Mouse (Mus musculus): Measurements from ENCODE around the gene Foxi1. TPM values are rescaled to one million over a fixed set of nuclear protein-coding genes. Genes with fewer than 3 reads are reported as not detected.
"Not testable (repeated sequence)": the region's sequence is repeated elsewhere in the genome, so short reads cannot be mapped to it uniquely, and the experiment has no call there.

The Foxi1 gene
- polyA plus RNA-seq (2014; fragmentation: Nextera tagmentation; extraction: Ambion mirVana), result not detected in 2 replicates

DNA sequence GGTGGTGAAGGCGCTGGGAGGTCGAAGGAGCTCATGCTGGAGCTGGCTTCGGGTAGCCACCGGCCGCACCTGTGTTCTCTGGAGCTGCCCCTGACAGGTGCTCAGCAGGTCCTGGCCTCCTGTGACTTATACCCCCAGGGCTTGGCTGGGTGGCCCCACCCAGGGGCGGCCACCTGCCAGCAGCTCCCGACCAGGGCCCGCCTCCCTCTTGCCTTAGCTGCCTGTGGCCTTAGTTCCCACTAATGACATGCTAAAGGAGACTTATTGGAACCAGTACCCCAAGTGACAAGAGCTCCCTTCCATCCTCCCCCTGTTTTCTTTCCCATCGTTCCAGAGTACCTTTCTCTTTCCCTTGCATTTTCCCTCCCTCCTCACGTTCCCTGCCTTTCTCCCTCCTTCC, at the start of gene Foxi1:
Gene Foxi1, minus strand, starts transcription at position 101 of the 400 bp plus-strand sequence.
- H3K4me2 ChIP-seq (ENCODE audit: low read length), result no peak within 1 kb of the TSS
- H3K4me3 ChIP-seq (ENCODE audit: low read depth, low read length), result no peak within 1 kb of the TSS
- H3K27me3 ChIP-seq (replicated peaks; ENCODE audit: control insufficient read depth, insufficient read depth, low read length), result no peaks in the 10 kb centered on the region
- WGBS, result 72% methylated on average over 10 of the region's 10 CpGs
- H3K4me1 ChIP-seq (replicated peaks; ENCODE audit: control insufficient read depth, insufficient read depth, low read length), result no peaks in the 10 kb centered on the region
- H3K36me3 ChIP-seq (ENCODE audit: control insufficient read depth, insufficient read depth, low read length), result no peaks in the 10 kb centered on the region
- H3K9ac ChIP-seq (ENCODE audit: low read length), result no peak within 1 kb of the TSS
- H3K9me3 ChIP-seq (ENCODE audit: control insufficient read depth, low read length), result no peaks in the 10 kb centered on the region
- ATAC-seq (replicated peaks; ENCODE audit: low FRiP score, low TSS enrichment, low read depth), result no peak
- no peak for DNase-seq (ENCODE audit: low spot score)
- H3K27ac ChIP-seq (ENCODE audit: low read depth), result no peak within 1 kb of the TSS

DNA sequence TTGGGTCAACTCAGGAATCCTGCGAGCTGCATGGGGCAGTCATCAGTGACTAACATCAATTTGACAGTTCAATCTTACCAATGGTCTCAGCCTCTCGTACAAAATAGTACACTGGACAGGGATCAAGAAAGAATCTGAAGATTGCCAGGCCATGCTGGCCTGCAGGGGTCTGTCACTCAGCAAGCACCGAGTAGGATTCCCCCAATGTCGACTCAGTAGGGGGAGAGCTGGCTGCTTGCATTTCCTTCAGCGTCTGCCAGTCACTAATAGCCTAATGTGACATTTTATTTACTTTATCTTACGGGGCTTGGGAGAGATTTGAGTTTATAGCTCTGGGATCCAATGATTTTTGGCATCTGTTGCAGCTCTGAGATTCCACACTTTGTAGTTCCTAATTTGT, 35.1 kb upstream of the Foxi1 start:
- Histone ChIP-seq H3K4me1 (replicated peaks; ENCODE audit: control insufficient read depth, insufficient read depth, low read length) (no peaks in the 10 kb centered on the region), H3K9me3 (ENCODE audit: control insufficient read depth, low read length) (no peaks in the 10 kb centered on the region), H3K27me3 (replicated peaks; ENCODE audit: control insufficient read depth, insufficient read depth, low read length) (no peaks in the 10 kb centered on the region), H3K36me3 (ENCODE audit: control insufficient read depth, insufficient read depth, low read length) (no peaks in the 10 kb centered on the region), H3K4me2 (ENCODE audit: low read length) (no peak overlapping the region), H3K4me3 (ENCODE audit: low read depth, low read length) (no peak overlapping the region), H3K9ac (ENCODE audit: low read length) (no peak overlapping the region), H3K27ac (ENCODE audit: low read depth) (no peak overlapping the region)
- WGBS, result 23% methylated on average over 6 of the region's 6 CpGs
- ATAC-seq (replicated peaks; ENCODE audit: low FRiP score, low TSS enrichment, low read depth) (no peak), DNase-seq (ENCODE audit: low spot score) (no peak)

DNA sequence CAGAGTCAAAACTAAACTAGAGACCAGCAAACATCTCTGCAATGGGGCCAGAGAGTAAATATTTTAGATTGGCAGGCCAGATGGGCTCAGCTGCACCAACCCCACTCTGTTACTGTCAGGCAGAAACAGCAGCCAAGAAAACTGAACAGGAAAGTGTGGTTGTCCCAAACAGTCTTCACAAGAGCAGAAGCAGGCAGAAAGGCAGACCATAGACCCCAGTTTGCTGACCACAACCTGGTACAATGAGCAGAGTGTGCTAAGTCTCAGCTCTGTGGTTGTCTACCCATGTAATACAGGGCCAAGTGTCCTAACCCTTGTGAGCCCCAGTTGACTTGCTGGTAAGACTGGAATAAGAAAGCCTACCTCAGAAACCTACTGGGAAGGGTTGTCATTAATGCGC, 32.4 kb upstream of the Foxi1 start:
- WGBS, result 97% methylated on average over 1 of the region's 1 CpGs
- no peak for ATAC-seq (replicated peaks; ENCODE audit: low FRiP score, low TSS enrichment, low read depth)

DNA sequence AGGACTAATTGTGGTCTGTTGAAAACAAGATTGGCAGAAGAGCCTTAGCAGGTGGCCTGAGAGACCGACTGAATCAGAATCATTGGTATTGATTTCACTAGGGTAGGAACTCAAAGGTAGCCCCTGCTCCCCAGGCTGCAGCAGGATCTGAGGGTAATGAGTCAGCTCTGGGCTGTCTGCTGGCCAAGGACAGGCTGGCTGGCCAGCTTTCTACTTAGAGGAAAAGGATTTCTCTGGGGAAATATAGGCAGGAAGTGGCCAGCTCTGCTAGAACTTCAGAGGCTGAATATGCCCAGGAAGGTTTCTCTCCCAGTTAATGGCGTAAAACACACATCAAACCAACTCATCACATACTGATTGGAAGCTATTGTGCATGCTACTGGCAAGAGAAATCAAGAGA, 31.8 kb upstream of the Foxi1 start:
- DNase-seq (ENCODE audit: low spot score) (no peak), ATAC-seq (replicated peaks; ENCODE audit: low FRiP score, low TSS enrichment, low read depth) (no peak)
- Histone ChIP-seq H3K36me3 (ENCODE audit: control insufficient read depth, insufficient read depth, low read length) (no peaks in the 10 kb centered on the region), H3K4me1 (replicated peaks; ENCODE audit: control insufficient read depth, insufficient read depth, low read length) (no peaks in the 10 kb centered on the region), H3K27ac (ENCODE audit: low read depth) (no peak overlapping the region), H3K9ac (ENCODE audit: low read length) (no peak overlapping the region), H3K9me3 (ENCODE audit: control insufficient read depth, low read length) (no peaks in the 10 kb centered on the region), H3K4me2 (ENCODE audit: low read length) (no peak overlapping the region), H3K4me3 (ENCODE audit: low read depth, low read length) (no peak overlapping the region), H3K27me3 (replicated peaks; ENCODE audit: control insufficient read depth, insufficient read depth, low read length) (no peaks in the 10 kb centered on the region)
- WGBS, result 83% methylated on average over 2 of the region's 2 CpGs

More for the DNA sequence above, 32.4 kb upstream of the Foxi1 start:
- Histone ChIP-seq H3K9ac (ENCODE audit: low read length) (no peak overlapping the region), H3K4me1 (replicated peaks; ENCODE audit: control insufficient read depth, insufficient read depth, low read length) (no peaks in the 10 kb centered on the region), H3K27ac (ENCODE audit: low read depth) (no peak overlapping the region), H3K27me3 (replicated peaks; ENCODE audit: control insufficient read depth, insufficient read depth, low read length) (no peaks in the 10 kb centered on the region), H3K4me3 (ENCODE audit: low read depth, low read length) (no peak overlapping the region), H3K9me3 (ENCODE audit: control insufficient read depth, low read length) (no peaks in the 10 kb centered on the region), H3K36me3 (ENCODE audit: control insufficient read depth, insufficient read depth, low read length) (no peaks in the 10 kb centered on the region), H3K4me2 (ENCODE audit: low read length) (no peak overlapping the region)
- DNase-seq (ENCODE audit: low spot score), result no peak

DNA sequence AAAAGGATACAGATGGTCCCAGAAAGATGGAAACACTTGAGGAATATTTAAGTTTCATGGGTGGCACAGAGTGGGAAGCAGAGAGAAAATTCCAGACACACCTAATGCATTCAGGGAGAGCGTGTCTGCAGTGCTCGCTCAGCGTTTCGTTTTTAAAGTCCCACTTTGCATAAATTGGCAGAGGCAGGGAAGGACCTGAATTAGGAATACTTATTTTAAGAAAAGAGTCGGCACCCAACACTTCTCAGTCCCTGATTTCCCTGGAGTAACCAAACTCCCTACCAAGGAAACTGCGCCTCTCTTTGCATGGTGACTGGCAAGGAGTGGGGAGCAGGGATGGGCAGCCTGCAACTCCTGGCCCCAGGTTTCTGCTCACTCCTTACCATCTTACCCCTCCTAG, 29.0 kb upstream of the Foxi1 start:
- Histone ChIP-seq H3K9ac (ENCODE audit: low read length) (no peak overlapping the region), H3K27me3 (replicated peaks; ENCODE audit: control insufficient read depth, insufficient read depth, low read length) (no peaks in the 10 kb centered on the region), H3K9me3 (ENCODE audit: control insufficient read depth, low read length) (no peaks in the 10 kb centered on the region), H3K4me1 (replicated peaks; ENCODE audit: control insufficient read depth, insufficient read depth, low read length) (no peaks in the 10 kb centered on the region), H3K4me2 (ENCODE audit: low read length) (no peak overlapping the region), H3K27ac (ENCODE audit: low read depth) (no peak overlapping the region), H3K36me3 (ENCODE audit: control insufficient read depth, insufficient read depth, low read length) (no peaks in the 10 kb centered on the region), H3K4me3 (ENCODE audit: low read depth, low read length) (no peak overlapping the region)
- WGBS, result 86% methylated on average over 6 of the region's 6 CpGs
- DNase-seq (ENCODE audit: low spot score), result no peak
- ATAC-seq (replicated peaks; ENCODE audit: low FRiP score, low TSS enrichment, low read depth), result no peak

GRCm38 (mm10) chr11:34236091-34236759, 28.3 kb upstream of the Foxi1 start:
- H3K36me3 ChIP-seq (ENCODE audit: control insufficient read depth, insufficient read depth, low read length), result no peaks in the 10 kb centered on the region
- H3K27me3 ChIP-seq (replicated peaks; ENCODE audit: control insufficient read depth, insufficient read depth, low read length), result no peaks in the 10 kb centered on the region
- ATAC-seq (replicated peaks; ENCODE audit: low FRiP score, low TSS enrichment, low read depth), result no peak
- H3K27ac ChIP-seq (ENCODE audit: low read depth), result no peak overlapping the region
- no peaks in the 10 kb centered on the region for H3K9me3 ChIP-seq (ENCODE audit: control insufficient read depth, low read length)
- H3K4me2 ChIP-seq (ENCODE audit: low read length), result no peak overlapping the region
- WGBS, result 58% methylated on average over 5 of the region's 5 CpGs
- H3K9ac ChIP-seq (ENCODE audit: low read length), result no peak overlapping the region
- H3K4me1 ChIP-seq (replicated peaks; ENCODE audit: control insufficient read depth, insufficient read depth, low read length), result no peaks in the 10 kb centered on the region
- no peak overlapping the region for H3K4me3 ChIP-seq (ENCODE audit: low read depth, low read length)
- DNase-seq (ENCODE audit: low spot score), result no peak

- DNase-seq (ENCODE audit: low spot score) (peak; percentile 87), ATAC-seq (replicated peaks; ENCODE audit: low FRiP score, low TSS enrichment, low read depth) (0 out of 2 replicates have a peak, but pooled peaks have one; percentile 60)
- H3K36me3 ChIP-seq (ENCODE audit: control insufficient read depth, insufficient read depth, low read length), result no peaks in the 10 kb centered on the region
- no peaks in the 10 kb centered on the region for H3K4me1 ChIP-seq (replicated peaks; ENCODE audit: control insufficient read depth, insufficient read depth, low read length)
- WGBS, result 40% methylated on average over 6 of the region's 6 CpGs
- H3K27ac ChIP-seq (ENCODE audit: low read depth), result no peak overlapping the region
- no peaks in the 10 kb centered on the region for H3K27me3 ChIP-seq (replicated peaks; ENCODE audit: control insufficient read depth, insufficient read depth, low read length)
- H3K4me3 ChIP-seq (ENCODE audit: low read depth, low read length), result no peak overlapping the region
- H3K9me3 ChIP-seq (ENCODE audit: control insufficient read depth, low read length), result no peaks in the 10 kb centered on the region
- no peak overlapping the region for H3K4me2 ChIP-seq (ENCODE audit: low read length)
- H3K9ac ChIP-seq (ENCODE audit: low read length), result no peak overlapping the region
Observed at GRCm38 (mm10) chr11:34228758-34229364, 21.0 kb upstream of the Foxi1 start.

DNA sequence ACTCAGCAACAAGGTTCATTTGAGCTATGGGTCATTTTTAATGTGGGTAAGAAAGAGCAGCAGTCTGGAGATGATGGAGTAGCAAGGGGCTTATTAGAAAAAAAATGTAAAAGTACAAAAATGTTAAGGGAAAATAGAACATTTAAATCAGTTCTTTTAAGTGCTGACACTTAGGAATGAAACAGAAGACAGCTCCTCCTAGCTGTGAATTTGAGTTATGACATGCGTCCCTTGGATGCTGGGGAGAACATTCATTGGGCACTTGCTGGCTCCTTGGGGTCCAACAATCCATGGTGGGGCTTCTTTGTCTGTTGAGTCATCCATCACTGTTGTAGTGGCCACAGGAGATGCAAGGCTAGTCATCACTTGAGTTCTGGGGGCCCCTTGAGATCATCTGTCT, 19.3 kb upstream of the Foxi1 start:
- Histone ChIP-seq H3K9me3 (ENCODE audit: control insufficient read depth, low read length) (no peaks in the 10 kb centered on the region), H3K4me3 (ENCODE audit: low read depth, low read length) (no peak overlapping the region), H3K9ac (ENCODE audit: low read length) (no peak overlapping the region), H3K27ac (ENCODE audit: low read depth) (no peak overlapping the region), H3K36me3 (ENCODE audit: control insufficient read depth, insufficient read depth, low read length) (no peaks in the 10 kb centered on the region), H3K27me3 (replicated peaks; ENCODE audit: control insufficient read depth, insufficient read depth, low read length) (no peaks in the 10 kb centered on the region), H3K4me2 (ENCODE audit: low read length) (no peak overlapping the region), H3K4me1 (replicated peaks; ENCODE audit: control insufficient read depth, insufficient read depth, low read length) (no peaks in the 10 kb centered on the region)
- DNase-seq (ENCODE audit: low spot score) (no peak), ATAC-seq (replicated peaks; ENCODE audit: low FRiP score, low TSS enrichment, low read depth) (no peak)
- 71% methylated on average over 1 of the region's 1 CpGs for WGBS

GRCm38 (mm10) chr11:34220596-34220995, 12.7 kb upstream of the Foxi1 start:
- DNase-seq (ENCODE audit: low spot score); H3K9me3 ChIP-seq (ENCODE audit: control insufficient read depth, low read length); H3K4me1 ChIP-seq (replicated peaks; ENCODE audit: control insufficient read depth, insufficient read depth, low read length); ATAC-seq (replicated peaks; ENCODE audit: low FRiP score, low TSS enrichment, low read depth); H3K27ac ChIP-seq (ENCODE audit: low read depth); H3K4me2 ChIP-seq (ENCODE audit: low read length); H3K27me3 ChIP-seq (replicated peaks; ENCODE audit: control insufficient read depth, insufficient read depth, low read length); H3K4me3 ChIP-seq (ENCODE audit: low read depth, low read length); H3K9ac ChIP-seq (ENCODE audit: low read length); H3K36me3 ChIP-seq (ENCODE audit: control insufficient read depth, insufficient read depth, low read length): not testable (repeated sequence)
- WGBS, result 84% methylated on average over 4 of the region's 4 CpGs
